Mouse (Mus musculus) G1E (cell line): Measurements from ENCODE around the gene Zfp536. TPM values are rescaled to one million over a fixed set of nuclear protein-coding genes. Genes with fewer than 3 reads are reported as not detected.

ENCODE experiments used
- ATAC-seq: 2 replicates; pipeline ENCODE4 v1.8.0; 2016; ENCODE audit warnings: mild to moderate bottlenecking; ENCODE audit not compliant: insufficient number of reproducible peaks, poor library complexity, low FRiP score, severe bottlenecking; ENCODE audit errors: extremely low read depth
- DNase-seq: peaks from one replicate; pipeline ENCODE4 v3.0.0; 2012; ENCODE audit warnings: low spot score
- H3K27me3 ChIP-seq: 2 replicates; pipeline ENCODE4 v1.6.1; 2012; ENCODE audit warnings: mild to moderate bottlenecking, low read length, inconsistent platforms; ENCODE audit not compliant: insufficient read depth
- H3K36me3 ChIP-seq: replicated peaks from 2 replicates; pipeline ENCODE3; 2012; ENCODE audit warnings: mild to moderate bottlenecking, inconsistent platforms
- H3K4me1 ChIP-seq: 2 replicates; pipeline ENCODE4 v1.6.1; 2012; ENCODE audit warnings: low read depth, low read length, inconsistent platforms, mixed read lengths; ENCODE audit not compliant: insufficient read depth
- H3K4me3 ChIP-seq: 2 replicates; pipeline ENCODE4 v1.5.1; 2012; ENCODE audit warnings: low read depth, mild to moderate bottlenecking, inconsistent platforms, low read length, moderate library complexity, mixed read lengths
- H3K9me3 ChIP-seq: replicated peaks from 2 replicates; pipeline ENCODE4 v1.6.1; 2012; ENCODE audit warnings: inconsistent platforms
- CTCF ChIP-seq: IDR thresholded peaks from 2 replicates; pipeline ENCODE4 v1.5.1; 2012; ENCODE audit warnings: low read depth, low read length, inconsistent platforms, mixed read lengths
- GATA1 ChIP-seq: IDR thresholded peaks from 2 replicates; pipeline ENCODE4 v1.6.1; 2012; ENCODE audit warnings: borderline replicate concordance, low read length, inconsistent platforms, mixed read lengths
- GATA2 ChIP-seq: IDR thresholded peaks from 2 replicates; pipeline ENCODE4 v1.6.1; 2012; ENCODE audit warnings: low read depth, low read length, inconsistent platforms, borderline replicate concordance
- POLR2AphosphoS5 ChIP-seq: IDR thresholded peaks from 2 replicates; pipeline ENCODE4 v1.6.1; 2012; ENCODE audit warnings: low read depth, low read length, inconsistent platforms; ENCODE audit not compliant: insufficient replicate concordance
- TAL1 ChIP-seq: conservative IDR thresholded peaks from 2 replicates; pipeline ENCODE4 v1.6.1; 2012; ENCODE audit warnings: low read depth, low read length, inconsistent platforms, mixed read lengths
- polyA plus RNA-seq: library from polyadenylated mRNA; stranded (reverse); fragments of >175 nt; gene quantifications from 2 replicates; pipeline ENCODE4 v1.2.3, GENCODE M21; 2012
- total RNA-seq, 2 experiments: library from RNA; stranded (forward) in 1 of 2; stranded (reverse) in 1 of 2; fragments of 200-1000 nt in 1 of 2; fragments of >200 nt in 1 of 2; fragmentation: Nextera tagmentation in 1 of 2; gene quantifications; 2 replicates each; pipeline ENCODE4 v1.2.3; 2014 to 2017

Gene Zfp536
- not detected in 2 replicates for total RNA-seq (2014; fragmentation: Nextera tagmentation)
- total RNA-seq (2017): 0.17 and 0.22 TPM in 2 replicates
- not detected in 2 replicates for polyA plus RNA-seq

DNA sequence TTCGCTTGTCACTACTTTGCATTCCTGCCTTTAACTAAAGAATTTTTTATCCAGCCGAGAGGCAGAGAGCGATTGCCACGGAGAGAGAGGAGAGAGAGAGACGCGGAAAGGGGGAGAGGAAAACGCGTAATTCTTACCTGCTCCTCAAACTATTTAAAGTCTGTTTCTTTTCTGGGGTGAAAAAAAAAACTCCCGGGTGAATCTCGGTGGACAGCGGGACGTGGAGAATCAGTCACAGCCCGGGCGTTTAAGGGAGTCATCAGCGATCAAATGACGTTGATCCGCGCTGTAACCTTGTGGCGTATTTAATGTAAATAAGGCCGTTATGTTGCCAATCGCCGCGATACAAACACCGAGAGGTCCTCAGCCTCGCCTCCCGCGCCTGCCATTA lies at the start of gene Zfp536:
Zfp536 (minus strand) TSS at position 330 of the 391 bp plus-strand sequence.
- Histone ChIP-seq H3K4me1 (no peaks in the 10 kb centered on the region), H3K36me3 (no peaks in the 10 kb centered on the region), H3K9me3 (peaks cover 63% of the 10 kb centered on the region), H3K4me3 (no peak within 1 kb of the TSS), H3K27me3 (no peaks in the 10 kb centered on the region)
- DNase-seq (no peak), ATAC-seq (no peak)
- no peak for TF ChIP-seq GATA2
- TF ChIP-seq TAL1: no peak
- no peak for TF ChIP-seq POLR2AphosphoS5
- no peak for TF ChIP-seq CTCF
- TF ChIP-seq GATA1: no peak

GRCm38 (mm10) chr7:37820670-37821301 lies 47.3 kb upstream of the Zfp536 start:
- ATAC-seq (no peak), DNase-seq (no peak)
- no peaks in the 10 kb centered on the region for H3K27me3 ChIP-seq
- no peak overlapping the region for H3K4me3 ChIP-seq
- TF ChIP-seq GATA2 (no peak), POLR2AphosphoS5 (no peak), TAL1 (no peak), CTCF (no peak), GATA1 (no peak)
- H3K36me3 ChIP-seq: no peaks in the 10 kb centered on the region
- H3K4me1 ChIP-seq: no peaks in the 10 kb centered on the region
- peaks cover 42% of the 10 kb centered on the region for H3K9me3 ChIP-seq

GRCm38 (mm10) chr7:37818631-37819340 lies 45.3 kb upstream of the Zfp536 start:
- ATAC-seq: no peak
- TF ChIP-seq CTCF: no peak
- TF ChIP-seq GATA1: no peak
- TF ChIP-seq TAL1: no peak

GRCm38 (mm10) chr7:37816901-37817300 lies 43.5 kb upstream of the Zfp536 start:
- TF ChIP-seq GATA2: no peak
- TF ChIP-seq TAL1: no peak
- no peak for TF ChIP-seq GATA1
- TF ChIP-seq POLR2AphosphoS5: no peak
- TF ChIP-seq CTCF: no peak

More at GRCm38 (mm10) chr7:37818631-37819340, 45.3 kb upstream of the Zfp536 start:
- no peaks in the 10 kb centered on the region for H3K27me3 ChIP-seq
- H3K4me1 ChIP-seq: no peaks in the 10 kb centered on the region
- no peak for DNase-seq
- no peaks in the 10 kb centered on the region for H3K36me3 ChIP-seq
- H3K4me3 ChIP-seq: no peak overlapping the region
- H3K9me3 ChIP-seq: peaks cover 36% of the 10 kb centered on the region

GRCm38 (mm10) chr7:37814844-37815406 lies 41.5 kb upstream of the Zfp536 start:
- no peaks in the 10 kb centered on the region for H3K36me3 ChIP-seq
- no peaks in the 10 kb centered on the region for H3K27me3 ChIP-seq
- TF ChIP-seq TAL1 (no peak), POLR2AphosphoS5 (no peak), CTCF (no peak), GATA2 (no peak), GATA1 (no peak)
- H3K9me3 ChIP-seq: peaks cover 38% of the 10 kb centered on the region
- no peaks in the 10 kb centered on the region for H3K4me1 ChIP-seq
- no peak for DNase-seq
- ATAC-seq: no peak
- H3K4me3 ChIP-seq: no peak overlapping the region

More at GRCm38 (mm10) chr7:37816901-37817300, 43.5 kb upstream of the Zfp536 start:
- Histone ChIP-seq H3K4me3 (no peak overlapping the region), H3K4me1 (no peaks in the 10 kb centered on the region), H3K36me3 (no peaks in the 10 kb centered on the region), H3K27me3 (no peaks in the 10 kb centered on the region), H3K9me3 (peaks cover 41% of the 10 kb centered on the region)
- DNase-seq (no peak), ATAC-seq (no peak)

DNA sequence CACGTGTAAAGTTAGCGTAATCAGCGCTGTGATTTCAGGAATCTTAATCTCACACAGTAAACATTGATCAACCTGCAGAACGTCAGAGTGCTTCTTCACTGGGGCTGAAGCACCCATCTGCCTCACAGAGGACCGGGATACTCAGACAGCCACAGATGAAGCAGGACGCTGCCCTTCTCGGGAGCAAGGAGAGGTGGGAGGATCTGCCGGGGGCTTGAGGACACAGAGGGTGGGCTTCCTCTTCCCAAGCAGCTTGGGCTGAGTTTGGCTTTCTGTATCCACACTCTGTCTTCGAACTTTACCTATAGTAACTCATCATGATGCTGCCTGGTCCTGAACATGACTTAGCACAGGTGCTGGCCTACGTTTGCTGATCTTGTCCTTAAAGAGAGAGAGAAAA lies 40.2 kb upstream of the Zfp536 start:
- Histone ChIP-seq H3K36me3 (no peaks in the 10 kb centered on the region), H3K27me3 (no peaks in the 10 kb centered on the region), H3K4me1 (no peaks in the 10 kb centered on the region), H3K9me3 (peaks cover 39% of the 10 kb centered on the region), H3K4me3 (no peak overlapping the region)
- no peak for TF ChIP-seq GATA2
- TF ChIP-seq POLR2AphosphoS5: no peak
- no peak for TF ChIP-seq TAL1
- no peak for TF ChIP-seq CTCF
- no peak for TF ChIP-seq GATA1
- DNase-seq: no peak
- ATAC-seq: no peak
